Mouse (Mus musculus) myocyte (in vitro differentiated cells): ENCODE data around the gene Matn4. TPM values are rescaled to one million over a fixed set of nuclear protein-coding genes. Genes with fewer than 3 reads are reported as not detected.

Source experiments
- H3K27me3 ChIP-seq: one replicate; pipeline ENCODE4 v1.6.1; 2011; ENCODE audit not compliant: control insufficient read depth, insufficient read depth, insufficient read length
- H3K36me3 ChIP-seq: one replicate; pipeline ENCODE4 v1.6.1; 2011; ENCODE audit not compliant: control insufficient read depth, insufficient read depth
- H3K4me2 ChIP-seq: one replicate; pipeline ENCODE4 v1.6.1; 2011; ENCODE audit warnings: low read depth, control low read depth
- H3K4me3 ChIP-seq: one replicate; pipeline ENCODE4 v1.5.1; 2011; ENCODE audit warnings: mild to moderate bottlenecking, control low read depth, moderate library complexity
- H3K79me2 ChIP-seq: one replicate; pipeline ENCODE4 v1.6.1; 2011; ENCODE audit not compliant: control insufficient read depth, insufficient read depth
- H3ac ChIP-seq: one replicate; pipeline ENCODE4 v1.6.1; 2011; ENCODE audit not compliant: control insufficient read depth, insufficient read length
- CEBPB ChIP-seq: IDR thresholded peaks from 2 replicates; pipeline ENCODE4 v1.6.1; 2011; ENCODE audit warnings: mild to moderate bottlenecking, moderate library complexity; ENCODE audit not compliant: poor library complexity, insufficient read depth, severe bottlenecking
- E2F4 ChIP-seq: IDR thresholded peaks from one replicate; pipeline ENCODE4 v1.6.1; 2011; ENCODE audit warnings: mild to moderate bottlenecking, control low read depth, moderate library complexity; ENCODE audit not compliant: insufficient read depth
- MAX ChIP-seq: IDR thresholded peaks from one replicate; pipeline ENCODE4 v1.6.1; 2011; ENCODE audit warnings: low read depth, mild to moderate bottlenecking, control low read depth
- MYOD1 ChIP-seq, 3 experiments: IDR thresholded peaks; one replicate each; pipeline ENCODE4 v1.6.1; 2011; ENCODE audit warnings: control low read depth in 2 of 3, low read depth in 2 of 3, mild to moderate bottlenecking in 2 of 3, moderate library complexity in 1 of 3; ENCODE audit not compliant: insufficient read length in 2 of 3, control insufficient read depth in 1 of 3
- MYOG ChIP-seq, 3 experiments: IDR thresholded peaks; one replicate each; pipeline ENCODE4 v1.6.1; 2011; ENCODE audit warnings: control low read depth in 2 of 3, low read depth in 2 of 3, mild to moderate bottlenecking in 2 of 3; ENCODE audit not compliant: insufficient read length in 2 of 3, control insufficient read depth in 1 of 3, insufficient read depth in 1 of 3
- POLR2A ChIP-seq: IDR thresholded peaks from one replicate; pipeline ENCODE4 v1.6.1; 2011; ENCODE audit warnings: low read depth, mild to moderate bottlenecking, control low read depth, moderate library complexity; ENCODE audit not compliant: insufficient read length
- POLR2AphosphoS2 ChIP-seq: IDR thresholded peaks from one replicate; pipeline ENCODE4 v1.6.1; 2011; ENCODE audit warnings: low read depth, control low read depth; ENCODE audit not compliant: insufficient read length
- REST ChIP-seq: IDR thresholded peaks from one replicate; pipeline ENCODE4 v1.6.1; 2011; ENCODE audit warnings: mild to moderate bottlenecking, control low read depth, moderate library complexity; ENCODE audit not compliant: insufficient read depth, insufficient read length
- SRF ChIP-seq: IDR thresholded peaks from one replicate; pipeline ENCODE4 v1.6.1; 2011; ENCODE audit warnings: low read depth; ENCODE audit not compliant: control insufficient read depth, insufficient read length
- TCF12 ChIP-seq: IDR thresholded peaks from one replicate; pipeline ENCODE4 v1.6.1; 2011; ENCODE audit warnings: mild to moderate bottlenecking, control low read depth; ENCODE audit not compliant: poor library complexity, insufficient read depth, severe bottlenecking
- TCF3 ChIP-seq: IDR thresholded peaks from one replicate; pipeline ENCODE4 v1.6.1; 2011; ENCODE audit warnings: low read depth, control low read depth; ENCODE audit not compliant: insufficient read length
- USF1 ChIP-seq: IDR thresholded peaks from one replicate; pipeline ENCODE4 v1.6.1; 2011; ENCODE audit warnings: low read depth, mild to moderate bottlenecking, control low read depth, moderate library complexity
- polyA plus RNA-seq: library from polyadenylated mRNA; unstranded; fragments of >200 nt; fragmentation: generic; extraction: Trizol; gene quantifications from one replicate; pipeline ENCODE4 v1.2.1, GENCODE M21; 2012; ENCODE audit warnings: missing spikeins

Matn4 gene
- polyA plus RNA-seq, 1 experiment: 0.01 TPM

DNA sequence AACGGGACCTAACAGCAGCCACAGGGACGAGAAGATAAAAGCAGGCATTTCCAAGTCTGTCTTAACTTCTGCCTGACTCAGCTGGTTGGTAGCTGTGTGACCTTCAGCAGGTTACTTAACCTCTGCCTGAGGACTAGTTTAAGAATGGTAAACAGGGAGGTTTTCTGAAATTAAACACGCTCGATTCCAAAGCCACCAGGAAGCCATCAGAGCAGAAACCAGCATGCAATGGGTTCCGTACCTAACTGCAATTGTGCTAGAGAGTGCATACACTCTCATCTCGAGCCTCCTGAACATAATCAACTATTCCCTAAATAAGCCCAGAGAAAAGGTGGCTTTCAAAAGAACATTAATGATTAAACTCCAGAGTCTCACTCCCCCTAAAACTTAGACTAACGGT is 36.8 kb upstream of the Matn4 start:
- Histone ChIP-seq H3K4me2 (peak overlapping the region; percentile 82), H3ac (peak overlapping the region; percentile 33), H3K79me2 (peaks cover 58% of the 10 kb centered on the region), H3K27me3 (no peaks in the 10 kb centered on the region), H3K4me3 (peak overlapping the region; percentile 96), H3K36me3 (no peaks in the 10 kb centered on the region)
- TF ChIP-seq POLR2A: no peak
- TF ChIP-seq E2F4: no peak
- no peak for TF ChIP-seq USF1
- TF ChIP-seq MYOD1 (IDR thresholded peaks at IDR 0.05; ENCODE audit: control insufficient read depth in 1 of 3, insufficient read length in 2 of 3, low read depth in 2 of 3): no peak
- no peak for TF ChIP-seq TCF12
- TF ChIP-seq MAX: no peak
- no peak for TF ChIP-seq CEBPB

DNA sequence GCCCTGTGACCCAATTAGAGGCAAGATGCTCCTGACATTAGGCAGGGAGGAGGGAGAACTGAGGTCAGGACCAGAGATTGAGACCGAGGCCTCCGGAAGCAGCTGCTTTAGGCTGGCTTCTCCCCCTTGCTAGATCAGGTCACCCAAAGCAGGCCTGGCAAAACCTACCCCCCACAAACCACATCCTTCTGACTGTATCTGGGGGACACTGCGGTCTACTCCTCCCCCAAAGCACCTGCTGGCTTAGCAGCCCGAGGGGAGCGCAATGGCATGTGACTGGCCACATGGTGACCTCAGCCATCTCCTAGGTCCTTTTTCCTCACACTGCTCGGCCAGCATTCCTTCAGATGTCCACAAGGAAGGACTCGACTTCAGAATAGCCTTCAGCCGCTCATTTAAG is 36.2 kb upstream of the Matn4 start:
- Histone ChIP-seq H3K36me3 (no peaks in the 10 kb centered on the region), H3K79me2 (peaks cover 64% of the 10 kb centered on the region), H3ac (no peak overlapping the region), H3K27me3 (no peaks in the 10 kb centered on the region), H3K4me2 (peak overlapping the region; percentile 82), H3K4me3 (peak overlapping the region; percentile 96)
- TF ChIP-seq MYOD1 (IDR thresholded peaks at IDR 0.05; ENCODE audit: control insufficient read depth in 1 of 3, insufficient read length in 2 of 3, low read depth in 2 of 3) (peak; percentile 6 to 98 (median 95)), SRF (peak; percentile 69), MAX (no peak), MYOG (IDR thresholded peaks at IDR 0.05; ENCODE audit: control insufficient read depth in 1 of 3, insufficient read depth in 1 of 3, insufficient read length in 2 of 3, low read depth in 2 of 3) (peak; percentile 80 to 98 (median 96)), E2F4 (no peak), TCF3 (peak; percentile 89), CEBPB (peak; percentile 16; the same call in 1 of the 2 replicates), USF1 (peak; percentile 87), POLR2AphosphoS2 (peak; percentile 48), POLR2A (no peak), TCF12 (peak; percentile 94), REST (no peak)

DNA sequence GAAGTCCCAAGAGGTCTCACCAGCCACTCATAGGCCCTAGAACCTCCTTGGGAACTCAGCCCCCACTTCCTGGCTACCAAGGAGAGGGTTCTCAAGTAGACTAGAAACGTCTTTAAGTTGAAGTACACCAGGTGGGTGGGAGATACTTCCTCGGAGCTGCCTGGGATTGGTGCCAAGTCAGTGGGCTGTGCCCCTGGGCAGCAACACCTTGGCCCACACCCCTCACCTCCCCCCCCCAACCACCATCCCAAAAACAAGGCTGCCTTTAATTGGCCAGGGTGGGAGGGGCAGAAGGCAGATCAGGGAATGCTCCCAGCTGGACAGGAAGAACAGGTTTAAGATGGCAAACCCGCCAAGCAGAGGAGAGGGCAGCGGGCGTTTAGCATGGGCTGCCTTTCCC is 35.4 kb upstream of the Matn4 start:
- Histone ChIP-seq H3K79me2 (peaks cover 72% of the 10 kb centered on the region), H3ac (no peak overlapping the region), H3K4me3 (peak overlapping the region; percentile 96), H3K36me3 (no peaks in the 10 kb centered on the region), H3K4me2 (peak overlapping the region; percentile 82), H3K27me3 (no peaks in the 10 kb centered on the region)
- TF ChIP-seq MYOD1 (IDR thresholded peaks at IDR 0.05; ENCODE audit: control insufficient read depth in 1 of 3, insufficient read length in 2 of 3, low read depth in 2 of 3) (no peak), TCF3 (no peak), TCF12 (no peak), MAX (no peak), POLR2A (no peak), E2F4 (no peak), POLR2AphosphoS2 (no peak), USF1 (no peak), REST (no peak), MYOG (IDR thresholded peaks at IDR 0.05; ENCODE audit: control insufficient read depth in 1 of 3, insufficient read depth in 1 of 3, insufficient read length in 2 of 3, low read depth in 2 of 3) (no peak), CEBPB (no peak), SRF (no peak)

DNA sequence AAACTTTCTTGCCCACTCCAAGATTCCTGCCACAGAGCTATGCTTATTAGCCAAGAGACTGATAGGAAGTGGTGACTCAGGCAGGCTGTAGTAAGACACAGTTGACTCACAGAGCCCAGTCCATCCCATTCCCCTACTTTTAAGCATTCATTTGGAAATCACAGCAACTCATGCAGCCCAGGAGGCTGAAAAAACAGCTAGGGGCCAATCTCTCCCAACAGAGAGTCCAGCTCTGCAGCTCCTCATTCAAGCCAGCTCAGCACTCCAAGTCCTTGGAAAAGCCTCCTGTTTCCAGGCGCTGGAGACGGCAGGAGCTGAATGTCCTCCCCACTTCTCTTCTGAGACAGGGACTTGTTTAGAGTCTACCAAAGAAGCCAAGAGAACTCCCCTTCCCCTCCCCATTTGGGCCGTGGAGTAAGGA is 34.1 kb upstream of the Matn4 start:
- Histone ChIP-seq H3K79me2 (peaks cover 85% of the 10 kb centered on the region), H3K27me3 (no peaks in the 10 kb centered on the region), H3K4me3 (no peak overlapping the region), H3ac (no peak overlapping the region), H3K4me2 (peak overlapping the region; percentile 82), H3K36me3 (no peaks in the 10 kb centered on the region)
- TF ChIP-seq CEBPB (peak; percentile 42; the same call in 1 of the 2 replicates), MYOG (IDR thresholded peaks at IDR 0.05; ENCODE audit: control insufficient read depth in 1 of 3, insufficient read depth in 1 of 3, insufficient read length in 2 of 3, low read depth in 2 of 3) (no peak)

DNA sequence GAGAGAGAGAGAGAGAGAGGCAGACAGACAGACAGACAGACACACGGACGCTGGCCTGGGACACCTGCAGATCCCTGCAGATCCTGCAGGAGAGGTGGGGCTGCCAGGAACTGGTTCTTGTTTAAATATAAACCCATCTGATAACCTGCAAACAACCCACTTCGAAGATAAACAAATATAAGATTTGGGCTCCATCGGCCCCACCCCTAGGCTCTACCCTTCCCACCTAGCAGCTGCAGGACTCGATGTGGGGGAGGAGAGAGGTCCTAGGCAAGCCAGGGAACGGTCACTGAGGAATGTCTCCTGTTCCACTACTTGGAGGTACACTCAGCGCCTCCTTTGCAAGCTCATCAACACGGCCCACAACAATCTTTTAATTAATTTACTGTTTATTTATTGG is 33.3 kb upstream of the Matn4 start:
- TF ChIP-seq MYOG (IDR thresholded peaks at IDR 0.05; ENCODE audit: control insufficient read depth in 1 of 3, insufficient read depth in 1 of 3, insufficient read length in 2 of 3, low read depth in 2 of 3) (peak in 1 of 3 experiments; percentile 69), USF1 (no peak), MYOD1 (IDR thresholded peaks at IDR 0.05; ENCODE audit: control insufficient read depth in 1 of 3, insufficient read length in 2 of 3, low read depth in 2 of 3) (peak in 1 of 3 experiments; percentile 74)

More for the DNA sequence above, 33.3 kb upstream of the Matn4 start:
- H3K4me2 ChIP-seq: peak overlapping the region; percentile 82
- no peaks in the 10 kb centered on the region for H3K36me3 ChIP-seq
- no peak overlapping the region for H3ac ChIP-seq
- H3K27me3 ChIP-seq: no peaks in the 10 kb centered on the region
- peaks cover 92% of the 10 kb centered on the region for H3K79me2 ChIP-seq
- H3K4me3 ChIP-seq: no peak overlapping the region
